Mouse (Mus musculus) MEL (cell line): ENCODE results near the gene BC016579. TPM values are rescaled to one million over a fixed set of nuclear protein-coding genes. Genes with fewer than 3 reads are reported as not detected.

Experiments
- DNase-seq: peaks from one replicate; pipeline ENCODE4 v3.0.0; 2011; ENCODE audit warnings: low read depth, low spot score
- H3K27ac ChIP-seq: 2 replicates; pipeline ENCODE4 v1.5.1; 2012; ENCODE audit warnings: low read depth, mild to moderate bottlenecking, control low read depth, low read length, moderate library complexity; ENCODE audit not compliant: control insufficient read depth
- H3K27me3 ChIP-seq, 2 experiments: fragments of 150-350 bp in 1 of 2; sonication (generic) in 1 of 2; 2 replicates each; pipeline ENCODE4 v1.6.1; 2012; ENCODE audit warnings: low read length in 2 of 2, mild to moderate bottlenecking in 2 of 2, improper control_type of control experiment in 1 of 2, moderate library complexity in 1 of 2; ENCODE audit not compliant: insufficient read depth in 2 of 2, control insufficient read depth in 1 of 2
- H3K36me3 ChIP-seq, 2 experiments: 2 replicates each; pipeline ENCODE4 v1.6.1; 2012 to 2014; ENCODE audit warnings: low read length in 2 of 2, improper control_type of control experiment in 1 of 2, inconsistent platforms in 1 of 2, mild to moderate bottlenecking in 1 of 2; ENCODE audit not compliant: insufficient read depth in 2 of 2, control insufficient read depth in 1 of 2
- H3K4me1 ChIP-seq, 2 experiments: fragments of 150-350 bp in 1 of 2; sonication (generic) in 1 of 2; 2 replicates each; pipeline ENCODE4 v1.6.1; 2012; ENCODE audit warnings: low read length in 2 of 2, improper control_type of control experiment in 1 of 2, mild to moderate bottlenecking in 1 of 2; ENCODE audit not compliant: insufficient read depth in 2 of 2, control insufficient read depth in 1 of 2
- H3K4me3 ChIP-seq, 2 experiments: fragments of 150-350 bp in 1 of 2; sonication (generic) in 1 of 2; 2 replicates each; pipeline ENCODE4 v1.5.1; 2012; ENCODE audit warnings: low read depth in 2 of 2, low read length in 2 of 2, mild to moderate bottlenecking in 2 of 2, moderate library complexity in 2 of 2, control low read depth in 1 of 2, improper control_type of control experiment in 1 of 2; ENCODE audit not compliant: control insufficient read depth in 1 of 2, insufficient read depth in 1 of 2
- H3K79me2 ChIP-seq: 2 replicates; pipeline ENCODE4 v1.6.1; 2012; ENCODE audit warnings: mild to moderate bottlenecking, low read length, moderate library complexity; ENCODE audit not compliant: control insufficient read depth, poor library complexity, insufficient read depth
- H3K9ac ChIP-seq: 2 replicates; pipeline ENCODE4 v1.6.1; 2012; ENCODE audit warnings: low read depth, mild to moderate bottlenecking, control low read depth, low read length, moderate library complexity; ENCODE audit not compliant: control insufficient read depth, poor library complexity, severe bottlenecking
- H3K9me3 ChIP-seq: fragments of 150-350 bp; sonication (generic); replicated peaks from 2 replicates; pipeline ENCODE4 v1.6.1; 2012; ENCODE audit warnings: mild to moderate bottlenecking, low read length, improper control_type of control experiment, moderate library complexity; ENCODE audit not compliant: insufficient read depth
- BHLHE40 ChIP-seq: IDR thresholded peaks from 2 replicates; pipeline ENCODE4 v1.6.1; 2012; ENCODE audit warnings: low read depth, mild to moderate bottlenecking, inconsistent platforms, low read length, improper control_type of control experiment, borderline replicate concordance
- CHD1 ChIP-seq: IDR thresholded peaks from 2 replicates; pipeline ENCODE4 v1.6.1; 2012; ENCODE audit warnings: low read depth, mild to moderate bottlenecking, inconsistent platforms, low read length, improper control_type of control experiment
- CTCF ChIP-seq, 3 experiments: IDR thresholded peaks in 2 of 3; conservative IDR thresholded peaks in 1 of 3; 2 replicates each; pipeline ENCODE4 v1.5.1; 2011 to 2012; ENCODE audit warnings: low read length in 3 of 3, low read depth in 2 of 3, mild to moderate bottlenecking in 2 of 3, improper control_type of control experiment in 1 of 3, inconsistent platforms in 1 of 3, mixed read lengths in 1 of 3, moderate library complexity in 1 of 3; ENCODE audit not compliant: control insufficient read depth in 1 of 3, insufficient read depth in 1 of 3, poor library complexity in 1 of 3, severe bottlenecking in 1 of 3
- EP300 ChIP-seq, 2 experiments: IDR thresholded peaks; 2 replicates each; pipeline ENCODE4 v1.6.1; 2011; ENCODE audit warnings: improper control_type of control experiment in 2 of 2, low read length in 2 of 2, low read depth in 1 of 2, mild to moderate bottlenecking in 1 of 2
- ETS1 ChIP-seq: IDR thresholded peaks from 2 replicates; pipeline ENCODE4 v1.6.1; 2012; ENCODE audit warnings: low read depth, mild to moderate bottlenecking, inconsistent platforms, low read length, improper control_type of control experiment, moderate library complexity
- GABPA ChIP-seq: IDR thresholded peaks from 2 replicates; pipeline ENCODE4 v1.6.1; 2012; ENCODE audit warnings: low read depth, mild to moderate bottlenecking, inconsistent platforms, low read length, improper control_type of control experiment, moderate library complexity
- HCFC1 ChIP-seq: IDR thresholded peaks from 2 replicates; pipeline ENCODE4 v1.6.1; 2012; ENCODE audit warnings: low read depth, mild to moderate bottlenecking, inconsistent platforms, low read length, improper control_type of control experiment, moderate library complexity
- JUND ChIP-seq: IDR thresholded peaks from 2 replicates; pipeline ENCODE4 v1.6.1; 2011; ENCODE audit warnings: low read depth, mild to moderate bottlenecking, improper control_type of control experiment, low read length
- KAT2A ChIP-seq: conservative IDR thresholded peaks from 2 replicates; pipeline ENCODE4 v1.6.1; 2012; ENCODE audit warnings: low read depth, low read length, improper control_type of control experiment, inconsistent platforms
- MAZ ChIP-seq: IDR thresholded peaks from 2 replicates; pipeline ENCODE4 v1.6.1; 2012; ENCODE audit warnings: low read depth, mild to moderate bottlenecking, inconsistent platforms, low read length, improper control_type of control experiment
- MXI1 ChIP-seq: IDR thresholded peaks from 2 replicates; pipeline ENCODE4 v1.6.1; 2011; ENCODE audit warnings: mild to moderate bottlenecking, low read depth, low read length, improper control_type of control experiment
- MYB ChIP-seq: IDR thresholded peaks from 2 replicates; pipeline ENCODE4 v1.6.1; 2011; ENCODE audit warnings: mild to moderate bottlenecking, low read depth, low read length, improper control_type of control experiment
- MYC ChIP-seq: IDR thresholded peaks from 2 replicates; pipeline ENCODE4 v1.6.1; 2011; ENCODE audit warnings: low read depth, mild to moderate bottlenecking, low read length, improper control_type of control experiment, moderate library complexity
- NELFE ChIP-seq: IDR thresholded peaks from 2 replicates; pipeline ENCODE4 v1.6.1; 2011; ENCODE audit warnings: low read depth, low read length, improper control_type of control experiment
- NRF1 ChIP-seq: IDR thresholded peaks from 2 replicates; pipeline ENCODE4 v1.6.1; 2014; ENCODE audit warnings: low read depth, mild to moderate bottlenecking, inconsistent platforms, low read length, improper control_type of control experiment, moderate library complexity; ENCODE audit not compliant: poor library complexity, insufficient read depth, severe bottlenecking
- POLR2A ChIP-seq, 2 experiments: IDR thresholded peaks; 2 replicates each; pipeline ENCODE4 v1.6.1; 2011 to 2012; ENCODE audit warnings: low read length in 2 of 2, mild to moderate bottlenecking in 2 of 2, control low read depth in 1 of 2, improper control_type of control experiment in 1 of 2, low read depth in 1 of 2, moderate library complexity in 1 of 2; ENCODE audit not compliant: control insufficient read depth in 1 of 2, insufficient read depth in 1 of 2, poor library complexity in 1 of 2
- POLR2AphosphoS2 ChIP-seq: IDR thresholded peaks from 2 replicates; pipeline ENCODE4 v1.6.1; 2011; ENCODE audit warnings: low read length, improper control_type of control experiment
- RAD21 ChIP-seq: IDR thresholded peaks from 2 replicates; pipeline ENCODE4 v1.6.1; 2011; ENCODE audit warnings: mild to moderate bottlenecking, low read depth, low read length, improper control_type of control experiment
- RCOR1 ChIP-seq: IDR thresholded peaks from 2 replicates; pipeline ENCODE4 v1.6.1; 2012; ENCODE audit warnings: low read depth, mild to moderate bottlenecking, inconsistent platforms, low read length, improper control_type of control experiment
- SMC3 ChIP-seq: IDR thresholded peaks from 2 replicates; pipeline ENCODE4 v1.6.1; 2011; ENCODE audit warnings: low read depth, low read length, improper control_type of control experiment
- TAL1 ChIP-seq: IDR thresholded peaks from 2 replicates; pipeline ENCODE4 v1.6.1; 2012; ENCODE audit warnings: mild to moderate bottlenecking, inconsistent platforms, low read length, moderate library complexity, mixed read lengths
- ZC3H11A ChIP-seq: IDR thresholded peaks from 2 replicates; pipeline ENCODE4 v1.6.1; 2012; ENCODE audit warnings: low read depth, mild to moderate bottlenecking, inconsistent platforms, low read length, improper control_type of control experiment
- ZKSCAN1 ChIP-seq: IDR thresholded peaks from 2 replicates; pipeline ENCODE4 v1.6.1; 2012; ENCODE audit warnings: low read depth, mild to moderate bottlenecking, inconsistent platforms, low read length, improper control_type of control experiment, moderate library complexity
- ZMIZ1 ChIP-seq: IDR thresholded peaks from 2 replicates; pipeline ENCODE4 v1.6.1; 2012; ENCODE audit warnings: low read depth, mild to moderate bottlenecking, inconsistent platforms, low read length, improper control_type of control experiment, moderate library complexity
- polyA plus RNA-seq, 2 experiments: library from polyadenylated mRNA; stranded (reverse) in 1 of 2; unstranded in 1 of 2; fragments of >175 nt in 1 of 2; fragments of >200 nt in 1 of 2; gene quantifications; 2 replicates each; pipeline versions ENCODE4 v1.2.1 to v1.2.4; 2012; ENCODE audit warnings: low replicate concordance in 2 of 2, low read depth in 1 of 2; ENCODE audit not compliant: insufficient read length in 2 of 2, insufficient read depth in 1 of 2, missing spikeins in 1 of 2
- total RNA-seq: library from RNA; depleted of rRNA; stranded (reverse); fragments of 300-350 nt; gene quantifications from 2 replicates; pipeline ENCODE4 v1.2.3, GENCODE M21; 2012

The BC016579 gene
- total and polyA plus RNA-seq, 3 experiments = not detected

GRCm38 (mm10) chr16:45610267-45610666, 43.6 kb downstream of the BC016579 start, which contains the start of gene Gcsam:
TSS of gene Gcsam (plus strand) at chr16:45610380.
- no peaks in the 10 kb centered on the region for H3K4me1 ChIP-seq
- TF ChIP-seq ZKSCAN1 (no peak), NELFE (no peak), CHD1 (no peak), KAT2A (no peak), POLR2A (IDR thresholded peaks at IDR 0.05; ENCODE audit: control insufficient read depth in 1 of 2, insufficient read depth in 1 of 2, low read depth in 1 of 2, low read length in 2 of 2, poor library complexity in 1 of 2) (no peak), JUND (no peak), MAZ (no peak), POLR2AphosphoS2 (no peak), ETS1 (no peak), ZMIZ1 (no peak), MYC (no peak), MYB (no peak), GABPA (no peak)
- no peaks in the 10 kb centered on the region for H3K36me3 ChIP-seq
- no peaks in the 10 kb centered on the region; a peak in 1 of 4 replicates for H3K27me3 ChIP-seq
- no peak within 1 kb of the TSS for H3K27ac ChIP-seq
- H3K9me3 ChIP-seq = no peaks in the 10 kb centered on the region
- no peaks in the 10 kb centered on the region for H3K79me2 ChIP-seq
- H3K4me3 ChIP-seq = no peak within 1 kb of the TSS
- DNase-seq = no peak
- H3K9ac ChIP-seq = no peak within 1 kb of the TSS

- peak; percentile 48 for DNase-seq
These were observed 44.6 kb downstream of the BC016579 start for GRCm38 (mm10) chr16:45609300-45609699.

GRCm38 (mm10) chr16:45608481-45608954, 45.4 kb downstream of the BC016579 start:
- H3K79me2 ChIP-seq = no peaks in the 10 kb centered on the region
- H3K4me3 ChIP-seq = no peak overlapping the region
- no peak for DNase-seq
- no peaks in the 10 kb centered on the region; a peak in 1 of 4 replicates for H3K27me3 ChIP-seq
- H3K9me3 ChIP-seq = no peaks in the 10 kb centered on the region
- TF ChIP-seq BHLHE40 = no peak
- TF ChIP-seq SMC3 = peak; percentile 21; the same call in 1 of the 2 replicates
- no peak for TF ChIP-seq EP300 (IDR thresholded peaks at IDR 0.05; ENCODE audit: low read depth in 1 of 2, low read length in 2 of 2)
- peak; percentile 4; the same call in 1 of the 2 replicates for TF ChIP-seq ZC3H11A
- TF ChIP-seq RAD21 = peak; percentile 27
- no peak for TF ChIP-seq TAL1
- peak in 2 of 3 experiments; percentile 14 to 33; a peak in 2 of 6 replicates for TF ChIP-seq CTCF (IDR thresholded peaks at IDR 0.05 in 2 of 3, conservative IDR thresholded peaks at IDR 0.05 in 1 of 3; ENCODE audit: control insufficient read depth in 1 of 3, insufficient read depth in 1 of 3, low read depth in 2 of 3, low read length in 3 of 3, poor library complexity in 1 of 3, severe bottlenecking in 1 of 3)
- no peak for TF ChIP-seq RCOR1
- TF ChIP-seq MXI1 = no peak
- no peak for TF ChIP-seq HCFC1
- TF ChIP-seq NRF1 = no peak
- no peak for TF ChIP-seq NELFE
- no peak for TF ChIP-seq ETS1
- no peak overlapping the region for H3K27ac ChIP-seq
- H3K4me1 ChIP-seq = no peaks in the 10 kb centered on the region
- no peaks in the 10 kb centered on the region for H3K36me3 ChIP-seq
- no peak overlapping the region for H3K9ac ChIP-seq

More at GRCm38 (mm10) chr16:45609300-45609699, 44.6 kb downstream of the BC016579 start:
- Histone ChIP-seq H3K27me3 (no peaks in the 10 kb centered on the region; a peak in 1 of 4 replicates), H3K9me3 (no peaks in the 10 kb centered on the region), H3K27ac (no peak overlapping the region), H3K4me3 (no peak overlapping the region), H3K4me1 (no peaks in the 10 kb centered on the region), H3K9ac (no peak overlapping the region), H3K79me2 (no peaks in the 10 kb centered on the region), H3K36me3 (no peaks in the 10 kb centered on the region)
- no peak for TF ChIP-seq TAL1
- TF ChIP-seq RAD21 = peak; percentile 33
- peak; percentile 52 for TF ChIP-seq SMC3
- TF ChIP-seq ZC3H11A = 0 out of 2 replicates have a peak, but pooled peaks have one; percentile 8
- TF ChIP-seq CTCF (IDR thresholded peaks at IDR 0.05 in 2 of 3, conservative IDR thresholded peaks at IDR 0.05 in 1 of 3; ENCODE audit: control insufficient read depth in 1 of 3, insufficient read depth in 1 of 3, low read depth in 2 of 3, low read length in 3 of 3, poor library complexity in 1 of 3, severe bottlenecking in 1 of 3) = peak in 2 of 3 experiments; percentile 25 to 60; a peak in 4 of 6 replicates
- no peak for TF ChIP-seq ZKSCAN1
